Mouse (Mus musculus): ENCODE measurements around the gene Nfkbie.

Gene Nfkbie

GRCm38 (mm10) chr17:45543115-45543514 lies 12.4 kb upstream of the Nfkbie start:
- no peak for DNase-seq (ENCODE audit: low spot score)

GRCm38 (mm10) chr17:45544001-45544872 lies 11.3 kb upstream of the Nfkbie start:
- no peak for DNase-seq (ENCODE audit: low spot score)

DNA sequence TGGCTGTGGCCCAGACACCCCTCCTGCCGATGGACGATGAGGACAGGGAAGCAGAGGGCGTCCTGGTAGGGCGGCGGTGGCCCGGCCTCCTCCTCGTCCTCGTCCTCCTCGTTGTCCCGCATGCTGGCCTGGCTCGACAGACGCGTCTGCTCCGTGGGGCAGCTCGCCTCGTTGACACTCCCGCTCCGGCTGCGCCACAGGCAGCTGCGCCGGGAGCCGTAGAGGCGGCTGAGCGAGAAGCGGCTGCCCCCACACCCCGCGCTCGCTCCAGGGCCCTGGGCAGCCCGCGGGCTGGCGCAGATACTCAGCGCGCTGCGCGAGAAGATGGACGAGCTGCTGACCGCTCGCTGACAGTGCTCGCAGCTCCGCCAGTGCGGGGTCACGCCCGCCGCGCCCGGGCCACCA lies 10.6 kb upstream of the Nfkbie start:
- DNase-seq (ENCODE audit: low spot score): no peak

DNA sequence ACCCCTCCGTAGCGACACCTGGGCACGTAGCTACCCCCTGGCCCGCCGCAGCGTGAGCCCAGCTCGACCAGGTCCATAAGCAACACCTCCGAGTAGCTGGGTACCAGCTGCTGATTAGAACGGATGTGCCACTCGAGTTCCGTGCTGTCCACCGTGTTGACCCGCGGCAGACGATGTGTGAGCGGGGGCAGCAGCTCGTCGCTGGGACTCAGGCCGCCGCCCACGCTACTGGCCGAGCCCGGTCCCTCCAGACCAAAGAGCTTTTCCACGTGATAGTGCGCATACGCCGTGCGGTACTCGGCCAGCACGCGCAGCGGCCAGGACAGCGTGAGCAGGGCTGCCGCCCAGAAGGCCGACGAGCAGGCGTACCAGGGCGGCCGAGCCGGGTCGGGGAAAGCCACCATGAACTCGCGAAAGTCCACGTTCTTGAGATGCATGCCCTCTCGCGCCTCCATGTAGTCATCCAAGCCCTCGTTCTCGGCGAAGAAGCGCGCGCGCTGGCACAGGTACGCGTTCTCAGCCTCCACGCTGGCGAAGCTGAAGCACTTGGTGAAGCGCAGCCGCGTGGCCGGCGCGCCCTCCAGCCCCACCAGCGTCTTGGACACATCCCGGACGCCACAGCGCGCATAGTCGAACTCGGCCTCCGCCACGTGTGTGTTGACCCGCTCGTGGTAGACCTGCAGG lies 10.1 kb upstream of the Nfkbie start:
- no peak for DNase-seq (ENCODE audit: low spot score)

GRCm38 (mm10) chr17:45546941-45547340 lies 8.6 kb upstream of the Nfkbie start:
- DNase-seq (ENCODE audit: low spot score): no peak

DNA sequence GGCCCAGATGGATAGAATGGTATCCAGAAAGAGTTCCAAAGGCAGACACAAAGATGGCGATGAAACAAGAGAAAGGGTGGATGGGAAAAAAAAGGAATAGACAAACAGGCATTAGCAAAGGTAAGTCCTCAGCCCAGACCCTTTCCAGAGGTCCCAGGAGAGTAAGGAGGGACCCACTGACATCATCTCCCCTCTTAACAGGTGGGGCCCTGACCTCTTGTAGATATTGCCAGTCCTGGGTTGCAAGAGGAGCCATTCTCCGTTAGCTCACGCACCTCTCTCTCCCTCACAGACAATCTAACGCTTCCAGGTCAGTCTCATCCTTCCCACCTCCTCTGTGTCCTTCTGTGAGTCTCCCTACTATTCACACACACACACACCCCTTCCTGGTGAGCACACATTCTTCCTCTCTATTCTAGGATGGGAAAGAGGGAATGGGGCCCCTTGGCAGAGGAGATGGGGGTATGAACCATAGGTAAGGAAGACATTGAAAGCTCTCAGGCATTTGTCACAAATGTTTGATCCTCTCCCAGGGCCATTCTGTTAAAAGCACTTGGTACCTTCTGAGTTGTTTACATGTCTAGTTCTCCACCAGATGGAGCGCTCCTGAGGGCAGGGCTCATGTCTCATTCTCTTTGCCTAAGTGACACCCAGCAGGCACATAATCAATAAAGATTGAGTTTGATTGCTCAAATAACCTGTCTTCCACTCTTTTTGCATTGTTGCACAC lies 7.9 kb upstream of the Nfkbie start:
- no peak for DNase-seq (ENCODE audit: low spot score)

GRCm38 (mm10) chr17:45548541-45549512 lies 6.7 kb upstream of the Nfkbie start:
- peak; percentile 58 for DNase-seq (ENCODE audit: low spot score)

DNA sequence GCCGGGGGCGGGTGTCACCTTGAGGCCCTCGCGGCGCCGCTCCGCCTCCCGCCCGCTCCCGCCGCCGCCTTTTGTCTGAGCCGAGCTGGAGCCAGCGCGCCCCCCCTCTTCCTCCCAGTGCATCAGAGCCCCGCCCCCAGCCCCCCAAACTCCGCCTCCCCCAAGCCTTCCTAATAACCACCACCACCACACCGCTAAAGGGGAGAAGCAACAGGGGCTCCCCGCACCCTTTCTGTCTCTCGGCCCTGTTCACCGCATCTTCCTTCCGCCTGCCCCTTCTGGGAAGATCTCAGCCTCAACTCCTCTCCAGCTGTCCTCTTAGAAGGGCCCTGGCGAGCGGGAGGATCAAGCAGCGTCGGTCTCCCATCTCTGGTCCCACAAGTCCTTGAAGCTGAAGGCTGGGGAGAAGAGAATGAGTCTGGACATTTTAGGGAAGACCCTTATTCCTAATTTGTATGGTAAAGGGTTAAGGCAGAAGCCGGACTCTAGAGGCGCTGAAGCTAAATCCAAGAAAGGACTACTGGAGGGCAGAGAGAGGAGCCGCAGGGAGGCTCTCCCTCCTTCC lies 5.8 kb upstream of the Nfkbie start, which contains the start of gene Tmem151b:
Gene Tmem151b, minus strand, starts transcription at position 61 of the 565 bp plus-strand sequence.
- no peak for DNase-seq (ENCODE audit: low spot score)

DNA sequence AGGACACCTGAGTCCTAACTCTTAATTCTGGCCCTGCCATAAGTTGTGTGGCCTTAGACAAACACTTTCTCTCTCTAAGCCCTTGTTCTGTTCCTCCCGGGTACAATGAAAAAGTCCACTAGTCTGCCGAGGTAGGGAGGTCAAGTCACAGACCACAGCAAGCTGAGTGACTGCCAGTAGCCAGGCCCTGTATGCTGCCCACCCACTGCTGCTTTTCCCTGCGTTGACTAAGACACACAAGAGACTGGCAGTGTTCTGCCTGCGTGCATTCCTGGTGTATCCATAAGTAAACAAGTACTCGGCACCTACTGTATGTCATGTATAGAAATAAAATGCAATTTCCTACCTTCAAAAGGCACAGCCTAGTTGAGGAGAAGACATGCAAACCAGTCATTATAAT lies 5.2 kb upstream of the Nfkbie start:
- DNase-seq (ENCODE audit: low spot score): no peak

- no peak for DNase-seq (ENCODE audit: low spot score)
These were observed 4.2 kb upstream of the Nfkbie start for GRCm38 (mm10) chr17:45551249-45551796.

GRCm38 (mm10) chr17:45551816-45552451 lies 3.6 kb upstream of the Nfkbie start:
- DNase-seq (ENCODE audit: low spot score): peak; percentile 82

GRCm38 (mm10) chr17:45553065-45553464 lies 2.4 kb upstream of the Nfkbie start:
- no peak for DNase-seq (ENCODE audit: low spot score)

DNA sequence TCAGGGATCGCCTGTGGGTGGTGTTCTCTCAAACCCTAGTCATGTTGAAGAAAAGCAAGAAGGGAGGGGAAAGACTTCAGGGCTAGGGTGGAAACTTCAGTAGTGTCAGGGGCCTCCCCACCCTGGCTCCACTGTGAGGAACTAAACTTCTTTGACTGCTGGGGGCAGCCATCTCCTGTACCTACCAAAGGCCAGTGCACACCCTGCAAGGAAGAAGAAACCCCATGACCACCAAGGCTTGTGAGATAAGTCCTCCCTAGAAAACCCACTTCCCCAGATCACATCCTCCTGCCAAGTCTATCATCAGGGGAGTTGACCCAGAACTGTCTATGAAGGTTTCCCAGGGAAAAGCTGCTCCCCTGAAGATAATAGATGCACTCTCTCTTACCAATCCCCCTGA lies 1.1 kb upstream of the Nfkbie start:
- DNase-seq (ENCODE audit: low spot score): no peak

DNA sequence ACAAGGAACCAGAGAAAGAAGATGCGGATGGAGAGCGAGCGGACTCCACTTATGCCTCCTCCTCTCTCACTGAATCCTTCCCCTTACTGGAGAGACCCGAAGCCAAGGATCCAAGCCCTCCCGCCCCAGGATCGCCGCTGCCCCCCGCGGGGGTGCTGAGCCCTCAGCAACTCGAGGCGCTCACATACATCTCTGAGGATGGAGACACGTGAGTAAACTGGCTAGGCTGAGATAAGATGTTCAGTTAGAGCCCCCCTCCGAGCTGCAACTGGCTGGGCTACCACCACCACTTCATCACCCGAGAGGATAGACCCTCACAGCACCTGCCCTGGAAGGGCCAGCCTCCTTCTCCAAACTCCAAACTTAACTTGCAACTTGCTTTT lies 595 bp downstream of the Nfkbie start:
- no peak for DNase-seq (ENCODE audit: low spot score)

GRCm38 (mm10) chr17:45556514-45557245 lies 1.2 kb downstream of the Nfkbie start:
- DNase-seq (ENCODE audit: low spot score): no peak

- no peak for DNase-seq (ENCODE audit: low spot score)
These were observed 1.8 kb downstream of the Nfkbie start for GRCm38 (mm10) chr17:45557246-45557824.

- no peak for DNase-seq (ENCODE audit: low spot score)
These were observed 2.7 kb downstream of the Nfkbie start for GRCm38 (mm10) chr17:45557998-45558862.
